19 mouse cellular contexts compared by ENCODE assay signal in the genomic region with DNA sequence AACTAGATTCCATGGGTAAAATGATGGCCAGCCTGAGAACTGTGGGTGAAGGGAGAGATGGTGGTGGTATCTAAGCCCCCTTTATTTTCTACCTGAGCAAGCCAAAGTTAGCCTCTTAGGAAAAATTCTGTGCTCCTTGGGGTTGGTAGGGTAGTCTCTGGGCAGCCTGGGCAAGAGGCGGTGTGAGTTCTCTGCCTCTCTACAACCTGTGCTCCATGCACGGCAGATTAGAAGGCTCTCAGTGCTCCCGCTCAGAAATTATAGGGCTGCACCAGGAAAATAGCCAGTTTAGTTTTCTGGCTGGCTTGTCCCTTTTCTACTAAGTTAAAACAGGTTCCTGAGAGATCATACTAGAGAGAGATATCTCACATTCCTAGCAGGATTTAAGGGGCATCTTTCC. TPM values are rescaled to one million over a fixed set of nuclear protein-coding genes. Genes with fewer than 3 reads are reported as not detected.
DNase-seq lines count a peak whose midpoint lies in the region; ATAC-seq lines count a peak whose summit lies in the region.
"Had no signal": no experiment of that assay in that cellular context is flagged by ENCODE, and none has a peak within 500 bp of the region (broad histone marks: within the 10 kb centered on the region; RNA-seq: fewer than 3 reads in every experiment).

No protein-coding gene starts in this region.

- peaks cover 5% of the 10 kb centered on the region; the same call in 1 of the 2 replicates for H3K27me3 ChIP-seq in kidney, embryonic 16.5 days (ENCODE audit: insufficient read depth, low read length)
- peaks cover 78% of the 10 kb centered on the region for H3K27me3 ChIP-seq in forebrain, embryonic 14.5 days (replicated peaks; ENCODE audit: control insufficient read depth, insufficient read depth, low read length)
- H3K27me3 ChIP-seq in hindbrain, embryonic 14.5 days (ENCODE audit: control insufficient read depth, insufficient read depth, low read length), result peaks cover 95% of the 10 kb centered on the region
- peaks cover 3% of the 10 kb centered on the region; the same call in 1 of the 2 replicates for H3K27me3 ChIP-seq in stomach, embryonic 14.5 days (ENCODE audit: control insufficient read depth, insufficient read depth, low read length)

- peaks cover 6% of the 10 kb centered on the region; the same call in 1 of the 2 replicates for H3K36me3 ChIP-seq in kidney, embryonic 16.5 days (ENCODE audit: insufficient read depth, low read length)
- no peaks in the 10 kb centered on the region for H3K36me3 ChIP-seq in forebrain, embryonic 14.5 days (ENCODE audit: control insufficient read depth, insufficient read depth, low read length)
- H3K36me3 ChIP-seq in hindbrain, embryonic 14.5 days (replicated peaks; ENCODE audit: control insufficient read depth, insufficient read depth), result no peaks in the 10 kb centered on the region
- no peaks in the 10 kb centered on the region for H3K36me3 ChIP-seq in stomach, embryonic 14.5 days (ENCODE audit: control insufficient read depth, insufficient read depth, low read length)
- H3K36me3 ChIP-seq: liver, embryonic 13.5 days; neural tube, embryonic 15.5 days had no signal

- 0 out of 2 replicates have a peak overlapping the region, but pooled peaks have one; percentile 2 for H3K9ac ChIP-seq in kidney, embryonic 16.5 days (replicated peaks; ENCODE audit: low read length)
- H3K9ac ChIP-seq in forebrain, embryonic 14.5 days (ENCODE audit: low read length), result peak overlapping the region; percentile 56; the same call in 1 of the 2 replicates
- H3K9ac ChIP-seq in hindbrain, embryonic 14.5 days, result peak overlapping the region; percentile 40; the same call in 1 of the 2 replicates
- H3K9ac ChIP-seq in stomach, embryonic 14.5 days (replicated peaks; ENCODE audit: low read depth, low read length), result no peak overlapping the region
- H3K9ac ChIP-seq: liver, embryonic 13.5 days; neural tube, embryonic 15.5 days had no signal

- no peak for DNase-seq in kidney, adult 11 months
- peak; percentile 3 for DNase-seq in forebrain, embryonic 14.5 days (ENCODE audit: low spot score)
- DNase-seq in hindbrain, embryonic 14.5 days (ENCODE audit: low spot score), result no peak
- no peak for DNase-seq in adrenal gland, postnatal 25 days
- DNase-seq in adrenal gland, adult 2 months, result no peak
- DNase-seq: cerebellum, adult 11-12 months; gastrocnemius, adult 2 months; heart, adult 2 months; kidney, adult 18-20 months; layer of hippocampus, adult 9-11 months; liver, embryonic 13.5 days; spleen, adult 18-20 months; thymus, adult 18-20 months had no signal

- ATAC-seq in kidney, embryonic 16.5 days (ENCODE audit: low FRiP score, low TSS enrichment), result no peak
- no peak for ATAC-seq in forebrain, embryonic 14.5 days
- ATAC-seq in hindbrain, embryonic 14.5 days (ENCODE audit: low FRiP score), result no peak
- ATAC-seq in stomach, embryonic 14.5 days (ENCODE audit: insufficient number of reproducible peaks, insufficient read depth, low FRiP score, low read depth), result no peak
- ATAC-seq: CD4-positive, CD25-positive, alpha-beta regulatory T cell, adult 4 months; lung, postnatal 0 days had no signal

- no peak overlapping the region for H3K4me3 ChIP-seq in kidney, embryonic 16.5 days (ENCODE audit: low read length)
- H3K4me3 ChIP-seq in forebrain, embryonic 14.5 days (ENCODE audit: low read depth, low read length), result peak overlapping the region; percentile 17; the same call in 1 of the 2 replicates
- H3K4me3 ChIP-seq in hindbrain, embryonic 14.5 days (replicated peaks; ENCODE audit: low read length), result 0 out of 2 replicates have a peak overlapping the region, but pooled peaks have one; percentile 5
- H3K4me3 ChIP-seq in stomach, embryonic 14.5 days (ENCODE audit: low read depth, low read length), result peak overlapping the region; percentile 28; the same call in 1 of the 2 replicates
- H3K4me3 ChIP-seq: erythroblast, embryonic 14.5 days; gastrocnemius, adult 2 months; heart, adult 2 months; liver, embryonic 13.5 days; neural tube, embryonic 15.5 days had no signal

- WGBS in kidney, embryonic 16.5 days, result 70% methylated on average over 3 of the region's 3 CpGs
- WGBS in forebrain, embryonic 14.5 days, result 17% methylated on average over 3 of the region's 3 CpGs
- 40% methylated on average over 3 of the region's 3 CpGs for WGBS in hindbrain, embryonic 14.5 days
- WGBS in stomach, embryonic 14.5 days, result 75% methylated on average over 3 of the region's 3 CpGs

- no peak overlapping the region for H3K27ac ChIP-seq in kidney, embryonic 16.5 days (ENCODE audit: low read length)
- H3K27ac ChIP-seq in forebrain, embryonic 14.5 days (ENCODE audit: low read depth, low read length), result peak overlapping the region; percentile 28
- H3K27ac ChIP-seq in hindbrain, embryonic 14.5 days, result peak overlapping the region; percentile 47; the same call in 1 of the 2 replicates
- H3K27ac ChIP-seq in stomach, embryonic 14.5 days (ENCODE audit: low read length), result no peak overlapping the region; the same call in 1 of the 2 replicates
- H3K27ac ChIP-seq: gastrocnemius, adult 2 months; heart, adult 2 months; liver, embryonic 13.5 days; neural tube, embryonic 15.5 days had no signal

- H3K4me1 ChIP-seq in kidney, embryonic 16.5 days (ENCODE audit: insufficient read depth, low read length), result peaks cover 42% of the 10 kb centered on the region
- H3K4me1 ChIP-seq in forebrain, embryonic 14.5 days (ENCODE audit: control insufficient read depth, insufficient read depth, low read length), result 0 out of 2 replicates have a peak, but pooled peaks cover 7% of the 10 kb centered on the region
- H3K4me1 ChIP-seq in hindbrain, embryonic 14.5 days (replicated peaks; ENCODE audit: control insufficient read depth, insufficient read depth, low read length), result no peaks in the 10 kb centered on the region; the same call in 1 of the 2 replicates
- peaks cover 5% of the 10 kb centered on the region; the same call in 1 of the 2 replicates for H3K4me1 ChIP-seq in stomach, embryonic 14.5 days (ENCODE audit: control insufficient read depth, insufficient read depth, low read length)
- H3K4me1 ChIP-seq: liver, embryonic 13.5 days had no signal

- peak overlapping the region; percentile 62; the same call in 1 of the 2 replicates for H3K4me2 ChIP-seq in kidney, embryonic 16.5 days (replicated peaks; ENCODE audit: low read depth, low read length)
- H3K4me2 ChIP-seq in forebrain, embryonic 14.5 days (ENCODE audit: low read length), result peak overlapping the region; percentile 26; the same call in 1 of the 2 replicates
- peak overlapping the region; percentile 33 for H3K4me2 ChIP-seq in hindbrain, embryonic 14.5 days (replicated peaks)
- peak overlapping the region; percentile 51 for H3K4me2 ChIP-seq in stomach, embryonic 14.5 days (replicated peaks; ENCODE audit: low read depth, low read length)
- H3K4me2 ChIP-seq: liver, embryonic 13.5 days; neural tube, embryonic 15.5 days had no signal

- no peaks in the 10 kb centered on the region for H3K9me3 ChIP-seq in kidney, embryonic 16.5 days (ENCODE audit: low read length)
- H3K9me3 ChIP-seq in forebrain, embryonic 14.5 days (replicated peaks; ENCODE audit: control insufficient read depth, low read length), result no peaks in the 10 kb centered on the region
- H3K9me3 ChIP-seq in hindbrain, embryonic 14.5 days (ENCODE audit: control insufficient read depth, low read length), result no peaks in the 10 kb centered on the region
- no peaks in the 10 kb centered on the region for H3K9me3 ChIP-seq in stomach, embryonic 14.5 days (ENCODE audit: control insufficient read depth, low read depth, low read length)
- H3K9me3 ChIP-seq: liver, embryonic 13.5 days; neural tube, embryonic 15.5 days had no signal

RNA-seq across cellular contexts. Expression of a gene that starts 30.4 kb away (rescaled TPM):
- polyA plus RNA-seq in kidney, embryonic 16.5 days (2015; fragmentation: Nextera tagmentation; extraction: Ambion mirVana), result 165 and 186 TPM in 2 replicates
- 73.7 and 82.5 TPM in 2 replicates for polyA plus RNA-seq in forebrain, embryonic 14.5 days (2014; fragmentation: Nextera tagmentation; extraction: Ambion mirVana)
- polyA plus RNA-seq in hindbrain, embryonic 14.5 days (2014; fragmentation: Nextera tagmentation; extraction: Ambion mirVana), result 105 and 127 TPM in 2 replicates
- polyA plus RNA-seq in stomach, embryonic 14.5 days (2014; fragmentation: Nextera tagmentation; extraction: Ambion mirVana), result 106 and 111 TPM in 2 replicates
- total RNA-seq in adrenal gland, postnatal 25 days (2021), result 101 and 117 TPM in 2 replicates
- total RNA-seq in adrenal gland, adult 2 months (2021), result 100 to 1,000 TPM; 109 to 132 TPM
- 401 and 472 TPM in 2 replicates for polyA plus RNA-seq in adrenal gland, adult 2 months (2012; rRNA removed)
- polyA plus RNA-seq: CD4-positive, CD25-positive, alpha-beta regulatory T cell, adult 4 months; erythroblast, embryonic 14.5 days had no signal

Comparison
In these comparisons a context has a peak if more than half of its experiments do, and no peak if none do; other contexts are left out.
1. H3K27ac ChIP-seq: peak in forebrain, embryonic 14.5 days (single experiment) and hindbrain, embryonic 14.5 days (single experiment); none in kidney, embryonic 16.5 days (single experiment) and stomach, embryonic 14.5 days (single experiment).
2. Peak in every context shown above with its lines, with median percentiles within 50 percentile points of each other: H3K4me2 ChIP-seq.